Mouse (Mus musculus) lung, embryonic 16.5 days (tissue): Measurements from ENCODE around the gene Olfr711. TPM values are rescaled to one million over a fixed set of nuclear protein-coding genes. Genes with fewer than 3 reads are reported as not detected.
"Not testable (repeated sequence)": the region's sequence is repeated elsewhere in the genome, so short reads cannot be mapped to it uniquely, and the experiment has no call there.

Source experiments
- ATAC-seq: fragments of 200-750 bp; cut with Nextera tagmentation; 2 replicates; pipeline ENCODE4 v1.8.0; 2017; ENCODE audit warnings: low read depth, mild to moderate bottlenecking, moderate library complexity
- H3K27ac ChIP-seq: fragments of 300-500 bp; sonication (generic); 2 replicates; pipeline ENCODE4 v1.5.1; 2014; ENCODE audit warnings: mild to moderate bottlenecking, control low read depth, low read length
- H3K27me3 ChIP-seq: fragments of 300-500 bp; sonication (generic); 2 replicates; pipeline ENCODE4 v1.6.1; 2014; ENCODE audit warnings: low read depth, low read length, mixed read lengths; ENCODE audit not compliant: control insufficient read depth, insufficient read depth
- H3K36me3 ChIP-seq: fragments of 300-500 bp; sonication (generic); 2 replicates; pipeline ENCODE4 v1.6.1; 2014; ENCODE audit warnings: low read length; ENCODE audit not compliant: control insufficient read depth, insufficient read depth
- H3K4me1 ChIP-seq: fragments of 300-500 bp; sonication (generic); replicated peaks from 2 replicates; pipeline ENCODE4 v1.6.1; 2014; ENCODE audit warnings: low read length, mixed read lengths; ENCODE audit not compliant: control insufficient read depth, insufficient read depth
- H3K4me2 ChIP-seq: fragments of 300-500 bp; sonication (generic); 2 replicates; pipeline ENCODE4 v1.6.1; 2014; ENCODE audit warnings: low read depth, low read length, control low read depth
- H3K4me3 ChIP-seq: fragments of 300-500 bp; sonication (generic); 2 replicates; pipeline ENCODE4 v1.5.1; 2014; ENCODE audit warnings: mild to moderate bottlenecking, low read length, control low read depth
- H3K9ac ChIP-seq: fragments of 300-500 bp; sonication (generic); 2 replicates; pipeline ENCODE4 v1.6.1; 2014; ENCODE audit warnings: low read length, control low read depth
- H3K9me3 ChIP-seq: fragments of 300-500 bp; sonication (generic); 2 replicates; pipeline ENCODE4 v1.6.1; 2016; ENCODE audit warnings: low read length; ENCODE audit not compliant: control insufficient read depth
- WGBS: fragments of 180-500 bp; shearing (Covaris S2); extraction: QIAGEN DNeasy Blood & Tissue Kit; methylation state at CpG from one replicate; pipeline ENCODE4 v1.1.7; 2014; 5-methylcytosine and 5-hydroxymethylcytosine counted together
- polyA plus RNA-seq: library from polyadenylated mRNA; unstranded; fragments of >200 nt; fragmentation: Nextera tagmentation; extraction: Ambion mirVana; gene quantifications from 2 replicates; pipeline ENCODE4 v1.2.1, GENCODE M21; 2015

The Olfr711 gene
- not detected in 2 replicates for polyA plus RNA-seq

- Histone ChIP-seq H3K4me3 (no peak within 1 kb of the TSS), H3K27ac (no peak within 1 kb of the TSS), H3K36me3 (no peaks in the 10 kb centered on the region), H3K4me1 (no peaks in the 10 kb centered on the region), H3K27me3 (no peaks in the 10 kb centered on the region), H3K4me2 (no peak within 1 kb of the TSS), H3K9ac (no peak within 1 kb of the TSS), H3K9me3 (no peaks in the 10 kb centered on the region)
- 46% methylated on average over 1 of the region's 1 CpGs for WGBS
- no peak for ATAC-seq
These were observed at the start of gene Olfr711 for GRCm38 (mm10) chr7:106975353-106975752. TSS of gene Olfr711 (minus strand) at chr7:106975453.

DNA sequence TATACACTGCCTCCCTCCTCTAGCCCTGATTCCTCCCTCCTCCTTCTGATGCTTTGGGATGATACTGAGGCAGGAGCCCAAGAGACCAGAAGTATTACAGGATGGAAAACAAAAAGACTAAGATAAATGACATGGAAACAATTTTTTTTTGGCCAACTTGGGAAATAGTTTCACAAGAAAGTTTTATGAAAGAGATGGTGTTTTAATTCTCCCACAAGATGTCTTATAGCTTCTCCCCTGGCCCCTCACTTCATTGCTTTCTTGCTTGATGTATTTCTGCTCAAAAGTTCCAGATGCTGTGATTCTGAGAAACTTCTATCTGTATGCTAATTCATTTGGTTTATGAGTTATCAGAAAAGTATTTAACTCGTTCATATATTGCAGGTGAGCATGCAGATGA is 30.7 kb upstream of the Olfr711 start, which contains the start of gene Olfr2:
Gene Olfr2 (minus strand): TSS at position 101 of the 400 bp plus-strand sequence.
- Histone ChIP-seq H3K27ac (no peak within 1 kb of the TSS), H3K36me3 (no peaks in the 10 kb centered on the region), H3K4me1 (no peaks in the 10 kb centered on the region), H3K4me2 (no peak within 1 kb of the TSS), H3K4me3 (no peak within 1 kb of the TSS), H3K27me3 (no peaks in the 10 kb centered on the region), H3K9ac (no peak within 1 kb of the TSS), H3K9me3 (no peaks in the 10 kb centered on the region)
- 23% methylated on average over 1 of the region's 1 CpGs for WGBS
- ATAC-seq = no peak

DNA sequence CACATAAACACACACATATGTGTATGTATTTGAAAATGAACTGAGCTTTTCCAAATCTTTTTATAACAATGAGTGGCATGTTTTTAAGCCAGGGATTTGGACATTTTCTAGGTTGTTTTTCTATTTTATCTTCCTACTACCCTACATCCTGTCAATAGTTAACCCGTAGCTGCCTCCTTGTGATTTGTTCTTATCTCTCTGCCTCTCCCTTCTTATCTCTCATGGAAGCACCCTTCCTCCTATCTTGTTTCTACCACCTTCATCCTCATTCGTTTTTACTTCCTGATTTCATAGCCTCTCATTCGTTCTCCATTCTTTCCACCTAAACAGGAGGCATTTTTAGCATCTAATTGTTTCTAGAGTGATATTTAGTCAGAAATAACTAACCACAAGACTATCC is 28.9 kb upstream of the Olfr711 start:
- Histone ChIP-seq H3K4me1 (no peaks in the 10 kb centered on the region), H3K9ac (no peak overlapping the region), H3K4me2 (no peak overlapping the region), H3K9me3 (no peaks in the 10 kb centered on the region), H3K27ac (no peak overlapping the region), H3K27me3 (no peaks in the 10 kb centered on the region), H3K36me3 (no peaks in the 10 kb centered on the region), H3K4me3 (no peak overlapping the region)
- WGBS = 34% methylated on average over 3 of the region's 3 CpGs
- no peak for ATAC-seq

- 78% methylated on average over 7 of the region's 7 CpGs for WGBS
These were observed 25.5 kb upstream of the Olfr711 start for GRCm38 (mm10) chr7:107000798-107001197.

GRCm38 (mm10) chr7:106985236-106985635 is 10.0 kb upstream of the Olfr711 start:
- H3K4me2 ChIP-seq = no peak overlapping the region
- no peaks in the 10 kb centered on the region for H3K36me3 ChIP-seq
- no peaks in the 10 kb centered on the region for H3K27me3 ChIP-seq
- no peak for ATAC-seq
- no peak overlapping the region for H3K27ac ChIP-seq
- H3K4me3 ChIP-seq = no peak overlapping the region
- H3K4me1 ChIP-seq = no peaks in the 10 kb centered on the region
- 82% methylated on average over 3 of the region's 3 CpGs for WGBS
- no peak overlapping the region for H3K9ac ChIP-seq
- H3K9me3 ChIP-seq = no peaks in the 10 kb centered on the region; the same call in 1 of the 2 replicates

More at GRCm38 (mm10) chr7:107000798-107001197, 25.5 kb upstream of the Olfr711 start:
- Histone ChIP-seq H3K4me2 (no peak overlapping the region), H3K9me3 (no peaks in the 10 kb centered on the region), H3K4me1 (no peaks in the 10 kb centered on the region), H3K27me3 (no peaks in the 10 kb centered on the region), H3K27ac (no peak overlapping the region), H3K4me3 (no peak overlapping the region), H3K9ac (no peak overlapping the region), H3K36me3 (no peaks in the 10 kb centered on the region)
- no peak for ATAC-seq

- not testable (repeated sequence) for H3K4me2 ChIP-seq, H3K9me3 ChIP-seq, H3K27me3 ChIP-seq, H3K27ac ChIP-seq, H3K9ac ChIP-seq, H3K4me3 ChIP-seq, ATAC-seq, H3K36me3 ChIP-seq, H3K4me1 ChIP-seq
These were observed 7.8 kb downstream of the Olfr711 start for GRCm38 (mm10) chr7:106967503-106967902.

- 82% methylated on average over 1 of the region's 1 CpGs for WGBS
- H3K9me3 ChIP-seq = no peaks in the 10 kb centered on the region
- no peak within 1 kb of the TSS for H3K4me2 ChIP-seq
- H3K4me1 ChIP-seq = no peaks in the 10 kb centered on the region
- H3K27ac ChIP-seq = no peak within 1 kb of the TSS
- no peak within 1 kb of the TSS for H3K9ac ChIP-seq
- no peaks in the 10 kb centered on the region for H3K36me3 ChIP-seq
- H3K4me3 ChIP-seq = no peak within 1 kb of the TSS
- no peaks in the 10 kb centered on the region for H3K27me3 ChIP-seq
- ATAC-seq = no peak
These were observed 11.4 kb downstream of the Olfr711 start, which contains the start of gene Olfr6 for GRCm38 (mm10) chr7:106963837-106964236. TSS of gene Olfr6 (minus strand) at chr7:106963937.

- no peak within 1 kb of the TSS for H3K9ac ChIP-seq
- H3K27ac ChIP-seq = no peak within 1 kb of the TSS
- H3K36me3 ChIP-seq = no peaks in the 10 kb centered on the region
- no peaks in the 10 kb centered on the region for H3K4me1 ChIP-seq
- WGBS = 73% methylated on average over 3 of the region's 3 CpGs
- H3K4me2 ChIP-seq = no peak within 1 kb of the TSS
- H3K4me3 ChIP-seq = no peak within 1 kb of the TSS
- H3K9me3 ChIP-seq = no peaks in the 10 kb centered on the region
- no peaks in the 10 kb centered on the region for H3K27me3 ChIP-seq
- no peak for ATAC-seq
These were observed 27.0 kb downstream of the Olfr711 start, which contains the start of gene Olfr710 for GRCm38 (mm10) chr7:106948212-106948611. TSS of gene Olfr710 (minus strand) at chr7:106948312.

DNA sequence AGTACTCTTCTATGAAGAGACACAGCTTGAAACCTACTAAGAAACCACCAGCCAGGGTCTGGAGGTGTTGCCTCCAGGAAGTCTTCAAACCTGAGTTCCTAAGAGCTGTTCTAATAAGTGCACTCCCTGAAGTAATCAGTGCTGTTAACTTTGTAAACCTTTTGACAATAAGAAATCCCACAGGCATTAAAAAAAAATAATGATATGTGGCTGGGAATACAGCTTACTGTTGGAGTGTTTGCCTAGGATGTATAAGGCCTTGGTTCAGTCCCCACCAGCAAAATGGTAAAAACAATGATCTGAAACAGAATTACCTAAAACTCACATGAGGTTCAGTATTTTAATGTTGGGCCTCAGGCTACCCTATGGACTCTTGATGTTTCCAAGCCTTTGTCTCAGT is 43.1 kb downstream of the Olfr711 start, which contains the start of gene Olfr709-ps1:
Gene Olfr709-ps1 (minus strand): TSS at position 101 of the 400 bp plus-strand sequence.
- ATAC-seq = no peak
- no peak within 1 kb of the TSS for H3K27ac ChIP-seq
- no peak within 1 kb of the TSS for H3K4me2 ChIP-seq
- H3K27me3 ChIP-seq = no peaks in the 10 kb centered on the region
- no peaks in the 10 kb centered on the region for H3K36me3 ChIP-seq
- H3K9ac ChIP-seq = no peak within 1 kb of the TSS
- no peaks in the 10 kb centered on the region for H3K4me1 ChIP-seq
- no peak within 1 kb of the TSS for H3K4me3 ChIP-seq
- no peaks in the 10 kb centered on the region for H3K9me3 ChIP-seq

DNA sequence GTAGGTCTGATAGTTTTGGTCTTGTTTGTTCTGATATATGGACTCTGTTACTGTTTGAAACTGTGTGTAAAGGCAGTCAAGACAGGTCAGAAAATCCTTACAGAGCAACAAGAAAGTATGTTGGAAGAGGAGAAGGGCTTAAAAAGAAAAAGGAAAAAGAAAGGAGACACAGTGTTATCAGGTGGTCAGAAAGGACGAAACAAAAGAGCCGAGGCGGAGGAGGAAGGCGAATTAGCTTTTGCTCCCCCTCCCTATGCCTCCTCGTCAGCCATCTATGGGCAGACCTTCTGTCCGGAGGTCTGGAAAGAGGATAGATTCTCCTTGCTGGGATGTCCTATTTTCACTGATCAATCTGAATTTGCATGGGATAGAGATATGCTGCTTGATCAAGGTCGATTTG is 54.3 kb downstream of the Olfr711 start:
- not testable (repeated sequence) for H3K9me3 ChIP-seq, H3K4me1 ChIP-seq, H3K9ac ChIP-seq, H3K27me3 ChIP-seq, H3K4me2 ChIP-seq, ATAC-seq, H3K4me3 ChIP-seq, H3K36me3 ChIP-seq, H3K27ac ChIP-seq
- WGBS = 91% methylated on average over 5 of the region's 7 CpGs
